In the genomic region with DNA sequence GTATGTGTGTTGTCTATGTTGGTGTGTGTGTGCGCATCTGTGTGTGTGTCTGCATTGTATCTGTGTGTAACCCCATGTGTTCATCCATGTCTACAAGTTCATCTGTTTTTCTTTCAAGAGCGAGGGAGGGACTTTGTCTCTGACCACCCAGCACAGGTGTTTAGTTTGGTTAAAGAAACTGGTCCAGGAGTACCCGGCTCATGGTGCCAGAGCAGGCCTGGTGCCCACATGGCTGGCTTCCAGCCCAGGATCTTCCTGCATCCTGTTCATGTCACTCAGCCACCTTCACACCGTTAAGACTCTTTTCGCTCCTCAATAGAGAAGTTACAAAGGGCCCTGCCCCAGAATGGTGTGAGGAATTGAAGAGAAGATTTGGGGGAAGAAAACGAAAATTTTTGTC, we compare ENCODE assay signal across 34 mouse cellular contexts. TPM values are rescaled to one million over a fixed set of nuclear protein-coding genes. Genes with fewer than 3 reads are reported as not detected.
A peak's percentile ranks its signal among the peaks of the same experiment; 100 is the strongest.
DNase-seq lines count a peak whose midpoint lies in the region; TF ChIP-seq lines count a peak whose summit lies in the region.
"Had no signal": no experiment of that assay in that cellular context is flagged by ENCODE, and none has a peak within 500 bp of the region (broad histone marks: within the 10 kb centered on the region; RNA-seq: fewer than 3 reads in every experiment).

No protein-coding gene starts in this region.

- intact Hi-C loops in gastrocnemius, adult 2 months (cut with DNase I), result no loop called here

- no peak overlapping the region for H3K4me3 ChIP-seq in gastrocnemius, adult 2 months
- H3K4me3 ChIP-seq: embryonic facial prominence, embryonic 13.5 days; forebrain, embryonic 10.5 days; forebrain, embryonic 15.5 days; heart, embryonic 15.5 days; hindbrain, embryonic 12.5 days; limb, embryonic 13.5 days; lung, embryonic 15.5 days; stomach, embryonic 15.5 days had no signal

- peak; percentile 35 for DNase-seq in gastrocnemius, adult 2 months
- DNase-seq in gastrocnemius, adult 8-10 months (ENCODE audit: low spot score in 2 of 2), result no peak
- DNase-seq in brain, embryonic 14.5 days (ENCODE audit: low read depth), result peak; percentile 13
- peak; percentile 76 for DNase-seq in cerebellum, adult 9-10 months
- peak; percentile 70 to 75 for DNase-seq in cerebellum, postnatal 36 days
- no peak for DNase-seq in right cerebral cortex, adult 18-20 months
- no peak for DNase-seq in thymus, adult 18-20 months
- DNase-seq: adrenal gland, adult 8-10 months; kidney, adult 8-10 months; kidney, postnatal 14 days; right cerebral cortex, postnatal 25 days; thymus, postnatal 14 days had no signal

- TF ChIP-seq POLR2A in brain, embryonic 14.5 days (IDR thresholded peaks at IDR 0.05; ENCODE audit: borderline replicate concordance, extremely low read depth, insufficient read depth, insufficient read length, poor library complexity, severe bottlenecking), result no peak

- H3K27ac ChIP-seq in gastrocnemius, adult 2 months, result no peak overlapping the region
- H3K27ac ChIP-seq: embryonic facial prominence, embryonic 13.5 days; forebrain, embryonic 10.5 days; forebrain, embryonic 15.5 days; heart, embryonic 15.5 days; hindbrain, embryonic 12.5 days; limb, embryonic 13.5 days; lung, embryonic 15.5 days; stomach, embryonic 15.5 days had no signal

- TF ChIP-seq CTCF in gastrocnemius, adult 2 months (IDR thresholded peaks at IDR 0.05), result no peak
- no peak for TF ChIP-seq CTCF in brain, embryonic 14.5 days (IDR thresholded peaks at IDR 0.05; ENCODE audit: borderline replicate concordance, extremely low read depth, insufficient read depth, insufficient read length)

RNA-seq across cellular contexts. Expression of a gene that starts 14.2 kb away (rescaled TPM):
- total RNA-seq in gastrocnemius, adult 2 months (2021), result under 1 TPM; 0.48 to 0.61 TPM
- under 1 TPM; 0.34 to 0.75 (median 0.45) TPM for total RNA-seq in gastrocnemius, adult 8-10 months (2022)
- polyA plus RNA-seq in brain, embryonic 14.5 days (2012; rRNA removed), result 24.0 and 27.5 TPM in 2 replicates
- total RNA-seq: megakaryocyte, adult 5-6 weeks had no signal

RNA-seq across cellular contexts. Expression of a gene that starts 52.2 kb away (rescaled TPM):
- total RNA-seq in gastrocnemius, adult 2 months (2021), result not detected
- total RNA-seq in gastrocnemius, adult 8-10 months (2022), result not detected
- polyA plus RNA-seq in brain, embryonic 14.5 days (2012; rRNA removed), result 0.48 and 0.67 TPM in 2 replicates
- total RNA-seq: adrenal gland, adult 8-10 months; adrenal gland, postnatal 4 days; common myeloid progenitor, adult 5-6 weeks; G1E; gastrocnemius, adult 18-20 months; heart, postnatal 25 days; left cerebral cortex, postnatal 25 days; megakaryocyte, adult 5-6 weeks had no signal
- polyA plus RNA-seq: embryonic facial prominence, embryonic 13.5 days; forebrain, embryonic 10.5 days; frontal cortex, adult 2 months; G1E; heart, embryonic 15.5 days; intestine, embryonic 16.5 days; limb, embryonic 13.5 days; liver, embryonic 11.5 days; liver, embryonic 16.5 days; midbrain, embryonic 11.5 days; neural tube, embryonic 14.5 days; urinary bladder, adult 2 months had no signal

Comparison
In these comparisons a context has a peak if more than half of its experiments do, and no peak if none do; other contexts are left out.
1. DNase-seq: peak in gastrocnemius, adult 2 months (single experiment), brain, embryonic 14.5 days (single experiment), cerebellum, adult 9-10 months (single experiment) and cerebellum, postnatal 36 days (2 of 2); none in gastrocnemius, adult 8-10 months (0 of 2), right cerebral cortex, adult 18-20 months (single experiment) and thymus, adult 18-20 months (0 of 2).